Mouse (Mus musculus): Measurements from ENCODE around the gene Oas1e.

DNA sequence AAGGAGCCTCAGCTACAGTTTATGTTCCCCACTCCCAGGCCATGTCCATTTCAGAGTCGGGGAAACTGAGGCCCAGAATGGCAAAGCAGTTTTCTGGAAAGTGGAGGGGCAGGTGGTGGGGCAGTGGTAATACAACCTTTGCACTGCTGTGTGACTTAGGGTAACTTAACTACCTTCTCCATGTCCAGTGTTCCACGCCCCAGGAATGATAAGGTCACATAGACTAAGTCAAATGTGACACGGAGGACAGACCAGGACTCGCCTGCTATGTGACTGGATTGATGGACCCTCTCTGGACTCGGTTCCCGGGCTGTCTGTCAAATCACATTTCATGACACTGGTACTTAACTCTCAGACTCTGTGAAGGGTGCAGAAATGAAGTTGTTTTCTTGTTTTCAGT, 17.7 kb upstream of the Oas1e start:
- TF ChIP-seq EP300 (IDR thresholded peaks at IDR 0.05; ENCODE audit: low read depth) = no peak
- TF ChIP-seq CTCF (IDR thresholded peaks at IDR 0.05; ENCODE audit: low read depth) = no peak

Data from liver, postnatal 0 days (tissue).